Mouse (Mus musculus) CH12.LX (cell line): ENCODE results near the gene Nr2c2ap. TPM values are rescaled to one million over a fixed set of nuclear protein-coding genes. Genes with fewer than 3 reads are reported as not detected.
A peak's percentile ranks its signal among the peaks of the same experiment; 100 is the strongest.

Experiments used
- DNase-seq: peaks from one replicate; pipeline ENCODE4 v3.0.0-alpha.2; 2013; ENCODE audit errors: extremely low read depth
- H3K27ac ChIP-seq: 2 replicates; pipeline ENCODE4 v1.5.1; 2012; ENCODE audit warnings: low read depth, mild to moderate bottlenecking, control low read depth, moderate library complexity; ENCODE audit not compliant: insufficient read depth
- H3K27me3 ChIP-seq: replicated peaks from 2 replicates; pipeline ENCODE3; 2012; ENCODE audit warnings: inconsistent platforms
- H3K36me3 ChIP-seq, 2 experiments: replicated peaks in 1 of 2; 2 replicates each; pipeline versions ENCODE3 to v1.6.1; 2012; ENCODE audit warnings: inconsistent platforms in 1 of 2, low read length in 1 of 2, mild to moderate bottlenecking in 1 of 2, mixed read lengths in 1 of 2, moderate library complexity in 1 of 2; ENCODE audit not compliant: control insufficient read depth in 1 of 2, insufficient read depth in 1 of 2
- H3K4me1 ChIP-seq, 2 experiments: 2 replicates each; pipeline ENCODE4 v1.6.1; 2012; ENCODE audit warnings: inconsistent platforms in 1 of 2, moderate library complexity in 1 of 2; ENCODE audit not compliant: insufficient read depth in 2 of 2, control insufficient read depth in 1 of 2
- H3K4me2 ChIP-seq: 2 replicates; pipeline ENCODE4 v1.6.1; 2012; ENCODE audit warnings: low read depth, mild to moderate bottlenecking, control low read depth; ENCODE audit not compliant: poor library complexity, insufficient read depth, severe bottlenecking
- H3K4me3 ChIP-seq, 3 experiments: fragments of 150-350 bp in 1 of 3; sonication (generic) in 1 of 3; replicated peaks in 1 of 3; 2 replicates each; pipeline versions ENCODE3 to v1.5.1; 2011 to 2012; ENCODE audit warnings: low read depth in 2 of 3, low read length in 2 of 3, mild to moderate bottlenecking in 2 of 3, moderate library complexity in 2 of 3, control low read depth in 1 of 3, improper control_type of control experiment in 1 of 3, inconsistent platforms in 1 of 3, mixed read lengths in 1 of 3; ENCODE audit not compliant: poor library complexity in 1 of 3
- H3K79me2 ChIP-seq: replicated peaks from 2 replicates; pipeline ENCODE4 v1.6.1; 2012; ENCODE audit warnings: mild to moderate bottlenecking, moderate library complexity; ENCODE audit not compliant: control insufficient read depth, poor library complexity, insufficient read depth, severe bottlenecking; ENCODE audit errors: extremely low read depth
- H3K9ac ChIP-seq: 2 replicates; pipeline ENCODE4 v1.6.1; 2012; ENCODE audit warnings: low read depth, mild to moderate bottlenecking, control low read depth, moderate library complexity; ENCODE audit not compliant: insufficient read depth
- H3K9me3 ChIP-seq: replicated peaks from 2 replicates; pipeline ENCODE3; 2012; ENCODE audit warnings: low read length, inconsistent platforms, mixed read lengths
- CHD1 ChIP-seq: IDR thresholded peaks from 2 replicates; pipeline ENCODE4 v1.6.1; 2012; ENCODE audit warnings: low read depth, low read length, improper control_type of control experiment, inconsistent platforms
- CHD2 ChIP-seq: IDR thresholded peaks from 2 replicates; pipeline ENCODE4 v1.6.1; 2011; ENCODE audit warnings: low read length, improper control_type of control experiment
- E2F4 ChIP-seq: IDR thresholded peaks from 2 replicates; pipeline ENCODE4 v1.6.1; 2011; ENCODE audit warnings: low read depth, low read length, improper control_type of control experiment; ENCODE audit not compliant: insufficient replicate concordance
- ELF1 ChIP-seq: IDR thresholded peaks from 2 replicates; pipeline ENCODE4 v1.6.1; 2014; ENCODE audit warnings: low read depth, mild to moderate bottlenecking, inconsistent platforms, low read length, improper control_type of control experiment
- EP300 ChIP-seq: IDR thresholded peaks from 2 replicates; pipeline ENCODE4 v1.6.1; 2011; ENCODE audit warnings: low read length, improper control_type of control experiment
- ETS1 ChIP-seq: conservative IDR thresholded peaks from 2 replicates; pipeline ENCODE4 v1.6.1; 2012; ENCODE audit warnings: low read depth, mild to moderate bottlenecking, inconsistent platforms, low read length, improper control_type of control experiment, moderate library complexity
- JUND ChIP-seq: conservative IDR thresholded peaks from 2 replicates; pipeline ENCODE4 v1.6.1; 2011; ENCODE audit warnings: low read depth, low read length, improper control_type of control experiment
- KAT2A ChIP-seq: IDR thresholded peaks from 2 replicates; pipeline ENCODE4 v1.6.1; 2012; ENCODE audit warnings: low read length, improper control_type of control experiment, inconsistent platforms; ENCODE audit not compliant: insufficient replicate concordance
- MEF2A ChIP-seq: IDR thresholded peaks from 2 replicates; pipeline ENCODE4 v1.6.1; 2014; ENCODE audit warnings: low read depth, mild to moderate bottlenecking, inconsistent platforms, low read length, improper control_type of control experiment, borderline replicate concordance
- MXI1 ChIP-seq: IDR thresholded peaks from 2 replicates; pipeline ENCODE4 v1.6.1; 2011; ENCODE audit warnings: mild to moderate bottlenecking, low read depth, low read length, improper control_type of control experiment
- NELFE ChIP-seq: IDR thresholded peaks from 2 replicates; pipeline ENCODE4 v1.6.1; 2011; ENCODE audit warnings: low read depth, low read length, improper control_type of control experiment
- NRF1 ChIP-seq: IDR thresholded peaks from 2 replicates; pipeline ENCODE4 v1.6.1; 2014; ENCODE audit warnings: low read depth, mild to moderate bottlenecking, inconsistent platforms, low read length, improper control_type of control experiment, moderate library complexity
- PAX5 ChIP-seq: IDR thresholded peaks from 2 replicates; pipeline ENCODE4 v1.6.1; 2012; ENCODE audit warnings: low read length, inconsistent platforms, mixed read lengths
- POLR2A ChIP-seq: IDR thresholded peaks from 2 replicates; pipeline ENCODE4 v1.6.1; 2011; ENCODE audit warnings: low read depth, mild to moderate bottlenecking, improper control_type of control experiment, low read length
- POLR2AphosphoS2 ChIP-seq: IDR thresholded peaks from 2 replicates; pipeline ENCODE4 v1.6.1; 2011; ENCODE audit warnings: low read depth, low read length, improper control_type of control experiment
- RAD21 ChIP-seq: IDR thresholded peaks from 2 replicates; pipeline ENCODE4 v1.6.1; 2011; ENCODE audit warnings: low read depth, mild to moderate bottlenecking, low read length, improper control_type of control experiment, moderate library complexity
- TCF12 ChIP-seq: IDR thresholded peaks from 2 replicates; pipeline ENCODE4 v1.6.1; 2014; ENCODE audit warnings: low read depth, mild to moderate bottlenecking, inconsistent platforms, low read length, improper control_type of control experiment
- ZKSCAN1 ChIP-seq: IDR thresholded peaks from 2 replicates; pipeline ENCODE4 v1.6.1; 2012; ENCODE audit warnings: low read depth, inconsistent platforms, low read length, improper control_type of control experiment, borderline replicate concordance
- ZNF384 ChIP-seq: IDR thresholded peaks from 2 replicates; pipeline ENCODE4 v1.6.1; 2012; ENCODE audit warnings: low read depth, low read length, improper control_type of control experiment, inconsistent platforms
- dilution Hi-C: fragments of 300-500 bp; cut with MboI; formaldehyde crosslinking; loops from 2 replicates; pipeline ENCODE4 v1.14.3; 2020; ENCODE audit warnings: low sequenced_read_pairs; ENCODE audit not compliant: extremely low pct_unique_long_range_greater_than_20kb, extremely low pct_ligation_motif_present
- in situ Hi-C: fragments of 300-500 bp; cut with MboI; formaldehyde crosslinking; loops from 3 replicates; pipeline ENCODE4 v1.14.3; 2019; ENCODE audit warnings: low sequenced_read_pairs, low pct_ligation_motif_present, low pct_unique_long_range_greater_than_20kb, mixed read lengths
- polyA plus RNA-seq: library from polyadenylated mRNA; unstranded; fragments of >175 nt; gene quantifications from 2 replicates; pipeline ENCODE4 v1.2.1, GENCODE M21; 2012; ENCODE audit warnings: low read depth; ENCODE audit not compliant: insufficient read length
- total RNA-seq, 2 experiments: library from RNA; depleted of rRNA; stranded (reverse); fragments of 300-350 nt in 1 of 2; fragments of >200 nt in 1 of 2; gene quantifications; 2 replicates each; pipeline ENCODE4 v1.2.3; 2012 to 2014

The Nr2c2ap gene
- total and polyA plus RNA-seq, 3 experiments: 16.4 to 61.3 (median 22.7) TPM

GRCm38 (mm10) chr8:70110451-70110850 lies 20.7 kb upstream of the Nr2c2ap start (continued):
- 0 out of 2 replicates have a peak, but pooled peaks have one; percentile 35 for TF ChIP-seq ZNF384
- no peak; the same call in 1 of the 2 replicates for TF ChIP-seq RAD21
- no peak for TF ChIP-seq JUND
- TF ChIP-seq NELFE: no peak
- TF ChIP-seq TCF12: peak; percentile 96
- TF ChIP-seq, all 38 proteins: peak for 18

GRCm38 (mm10) chr8:70111192-70111795 lies 19.8 kb upstream of the Nr2c2ap start:
- Histone ChIP-seq H3K4me2 (no peak overlapping the region), H3K4me3 (no peak overlapping the region), H3K79me2 (no peaks in the 10 kb centered on the region), H3K9ac (no peak overlapping the region), H3K36me3 (peaks cover 0 to 18% of the 10 kb centered on the region in 2 experiments)
- no peak for DNase-seq
- dilution Hi-C loops (no loop called here), in situ Hi-C loops (no loop called here)
- no peak for TF ChIP-seq KAT2A
- no peak for TF ChIP-seq JUND
- no peak for TF ChIP-seq CHD1
- no peak for TF ChIP-seq NRF1
- no peak for TF ChIP-seq MXI1
- TF ChIP-seq EP300: no peak
- no peak for TF ChIP-seq TCF12
- TF ChIP-seq ELF1: no peak
- no peak for TF ChIP-seq E2F4
- no peak for TF ChIP-seq ZKSCAN1
- TF ChIP-seq NELFE: no peak
- TF ChIP-seq CHD2: no peak
- TF ChIP-seq POLR2AphosphoS2: no peak
- no peak for TF ChIP-seq ETS1
- no peak for TF ChIP-seq POLR2A
- TF ChIP-seq MEF2A: no peak
- no peak for TF ChIP-seq PAX5
- TF ChIP-seq, all 38 proteins: peak for 0
- Histone ChIP-seq H3K27me3 (no peaks in the 10 kb centered on the region), H3K27ac (no peak overlapping the region), H3K9me3 (peaks cover 10% of the 10 kb centered on the region), H3K4me1 (peaks cover 35 to 92% of the 10 kb centered on the region in 2 experiments)
